Mouse (Mus musculus) intestine, embryonic 16.5 days (tissue): ENCODE data around the gene Cyp4f18. TPM values are rescaled to one million over a fixed set of nuclear protein-coding genes. Genes with fewer than 3 reads are reported as not detected.
"Not testable (repeated sequence)": the region's sequence is repeated elsewhere in the genome, so short reads cannot be mapped to it uniquely, and the experiment has no call there.

Experiments
- ATAC-seq: fragments of 200-750 bp; cut with Nextera tagmentation; 2 replicates; pipeline ENCODE4 v1.8.0; 2017; ENCODE audit warnings: moderate TSS enrichment, moderate library complexity
- H3K27ac ChIP-seq: fragments of 300-500 bp; sonication (generic); 2 replicates; pipeline ENCODE4 v1.5.1; 2014; ENCODE audit warnings: mild to moderate bottlenecking, low read length
- H3K27me3 ChIP-seq: fragments of 300-500 bp; sonication (generic); replicated peaks from 2 replicates; pipeline ENCODE4 v1.6.1; 2014; ENCODE audit warnings: low read length, control low read depth, mixed read lengths; ENCODE audit not compliant: control insufficient read depth, insufficient read depth
- H3K36me3 ChIP-seq: fragments of 300-500 bp; sonication (generic); 2 replicates; pipeline ENCODE4 v1.6.1; 2014; ENCODE audit warnings: low read length, control low read depth; ENCODE audit not compliant: control insufficient read depth, insufficient read depth
- H3K4me1 ChIP-seq: fragments of 300-500 bp; sonication (generic); 2 replicates; pipeline ENCODE4 v1.6.1; 2014; ENCODE audit warnings: low read length, control low read depth, mixed read lengths; ENCODE audit not compliant: control insufficient read depth, insufficient read depth
- H3K4me2 ChIP-seq: fragments of 300-500 bp; sonication (generic); 2 replicates; pipeline ENCODE4 v1.6.1; 2014; ENCODE audit warnings: low read depth, low read length, control low read depth
- H3K4me3 ChIP-seq: fragments of 300-500 bp; sonication (generic); 2 replicates; pipeline ENCODE4 v1.5.1; 2014; ENCODE audit warnings: mild to moderate bottlenecking, low read length
- H3K9ac ChIP-seq: fragments of 300-500 bp; sonication (generic); 2 replicates; pipeline ENCODE4 v1.6.1; 2014; ENCODE audit warnings: low read depth, low read length
- H3K9me3 ChIP-seq: fragments of 300-500 bp; sonication (generic); 2 replicates; pipeline ENCODE4 v1.6.1; 2016; ENCODE audit warnings: low read length, control low read depth; ENCODE audit not compliant: control insufficient read depth
- WGBS: fragments of 180-500 bp; shearing (Covaris S2); extraction: QIAGEN DNeasy Blood & Tissue Kit; methylation state at CpG from one replicate; pipeline ENCODE4 v1.1.7; 2014; 5-methylcytosine and 5-hydroxymethylcytosine counted together
- polyA plus RNA-seq: library from polyadenylated mRNA; unstranded; fragments of >200 nt; fragmentation: Nextera tagmentation; extraction: Ambion mirVana; gene quantifications from 2 replicates; pipeline ENCODE4 v1.2.1, GENCODE M21; 2015

The Cyp4f18 gene
- polyA plus RNA-seq, 1 experiment from 2014 or later: 3.8 TPM

DNA sequence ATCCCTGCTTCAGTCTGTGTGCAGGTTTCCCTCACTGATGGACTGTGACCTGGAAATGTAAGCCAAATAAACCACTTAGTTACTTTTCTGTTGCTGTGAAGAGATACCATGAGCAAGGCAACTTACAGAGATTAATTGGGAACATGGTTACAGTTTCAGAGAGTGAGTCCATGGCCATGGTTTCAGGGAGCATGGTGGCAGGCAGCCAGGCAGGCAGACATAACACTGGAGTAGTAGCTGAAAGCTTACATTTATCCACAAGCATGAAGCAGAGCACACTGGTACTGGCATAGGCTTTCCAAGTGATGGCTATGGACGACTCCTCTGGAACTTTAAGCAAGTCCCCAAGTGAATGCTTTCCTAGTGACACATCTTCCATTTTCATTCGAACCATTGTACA, 44.3 kb downstream of the Cyp4f18 start:
- Histone ChIP-seq H3K27me3 (no peaks in the 10 kb centered on the region), H3K4me3 (no peak overlapping the region), H3K9ac (no peak overlapping the region), H3K9me3 (peaks cover 5% of the 10 kb centered on the region), H3K36me3 (peaks cover 26% of the 10 kb centered on the region), H3K27ac (no peak overlapping the region), H3K4me1 (no peaks in the 10 kb centered on the region), H3K4me2 (no peak overlapping the region)
- 95% methylated on average over 2 of the region's 2 CpGs for WGBS
- ATAC-seq: no peak

DNA sequence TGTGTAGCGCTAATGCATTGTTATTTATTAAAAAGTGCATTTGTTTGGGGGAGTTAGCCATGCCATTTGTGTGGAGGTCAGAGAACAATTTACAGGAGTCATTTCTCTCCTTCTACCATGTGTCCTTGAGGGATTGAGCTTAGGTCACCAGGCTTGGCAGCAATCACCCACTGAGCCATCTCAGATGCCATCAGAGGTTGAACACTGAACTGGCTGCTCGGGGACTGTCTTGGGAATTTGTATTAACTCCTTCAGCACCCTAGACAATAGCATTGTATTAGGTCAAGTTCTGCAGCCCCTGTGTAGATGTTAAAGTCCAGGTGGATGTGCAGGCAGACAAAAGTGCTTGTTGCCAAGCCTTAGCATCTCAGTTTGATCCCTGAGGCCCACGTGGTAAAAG, 45.4 kb downstream of the Cyp4f18 start:
- WGBS: 82% methylated on average over 3 of the region's 3 CpGs
- no peaks in the 10 kb centered on the region for H3K4me1 ChIP-seq
- H3K36me3 ChIP-seq: peaks cover 26% of the 10 kb centered on the region
- H3K4me3 ChIP-seq: no peak overlapping the region
- no peak overlapping the region for H3K27ac ChIP-seq
- no peaks in the 10 kb centered on the region for H3K27me3 ChIP-seq
- H3K9me3 ChIP-seq: peaks cover 5% of the 10 kb centered on the region
- no peak for ATAC-seq
- H3K9ac ChIP-seq: no peak overlapping the region
- no peak overlapping the region for H3K4me2 ChIP-seq

- Histone ChIP-seq H3K4me1 (no peaks in the 10 kb centered on the region), H3K4me2 (no peak overlapping the region), H3K9me3 (peaks cover 5% of the 10 kb centered on the region), H3K9ac (no peak overlapping the region), H3K27ac (no peak overlapping the region), H3K36me3 (peaks cover 18% of the 10 kb centered on the region), H3K27me3 (no peaks in the 10 kb centered on the region), H3K4me3 (no peak overlapping the region)
- WGBS: 82% methylated on average over 5 of the region's 5 CpGs
- no peak for ATAC-seq
Observed at GRCm38 (mm10) chr8:71961796-71962195, 47.6 kb downstream of the Cyp4f18 start.

DNA sequence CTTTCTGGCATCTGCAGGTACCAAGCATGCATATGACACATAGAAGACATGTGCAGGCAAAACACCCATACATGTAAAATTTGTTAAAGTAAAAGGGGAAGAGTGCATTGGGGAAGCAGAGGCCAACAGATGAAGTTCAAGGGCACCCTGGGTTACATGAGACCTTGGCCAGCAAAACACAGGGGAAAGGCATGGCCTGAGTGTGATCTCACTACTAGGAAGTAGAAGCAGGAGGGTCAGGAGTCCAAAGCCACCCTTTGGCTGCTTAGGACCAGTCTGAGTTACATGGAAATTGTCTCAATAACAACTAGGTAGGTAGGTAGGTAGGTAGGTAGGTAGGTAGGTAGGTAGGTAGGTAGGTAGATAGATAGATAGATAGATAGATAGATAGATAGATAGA, 48.9 kb downstream of the Cyp4f18 start:
- Histone ChIP-seq H3K4me1 (no peaks in the 10 kb centered on the region), H3K9me3 (peaks cover 5% of the 10 kb centered on the region), H3K4me3 (no peak overlapping the region), H3K9ac (no peak overlapping the region), H3K27ac (no peak overlapping the region), H3K36me3 (0 out of 2 replicates have a peak, but pooled peaks cover 9% of the 10 kb centered on the region), H3K27me3 (no peaks in the 10 kb centered on the region), H3K4me2 (no peak overlapping the region)
- peak; percentile 55; the same call in 1 of the 2 replicates for ATAC-seq

GRCm38 (mm10) chr8:71954666-71955065, 54.8 kb downstream of the Cyp4f18 start:
- no peak overlapping the region for H3K9ac ChIP-seq
- no peaks in the 10 kb centered on the region for H3K27me3 ChIP-seq
- no peak overlapping the region for H3K27ac ChIP-seq
- H3K36me3 ChIP-seq: peaks cover 2% of the 10 kb centered on the region; the same call in 1 of the 2 replicates
- peaks cover 6% of the 10 kb centered on the region; the same call in 1 of the 2 replicates for H3K9me3 ChIP-seq
- 95% methylated on average over 9 of the region's 9 CpGs for WGBS
- H3K4me2 ChIP-seq: no peak overlapping the region
- H3K4me3 ChIP-seq: no peak overlapping the region
- no peak for ATAC-seq
- peaks cover 12% of the 10 kb centered on the region; the same call in 1 of the 2 replicates for H3K4me1 ChIP-seq

GRCm38 (mm10) chr8:71952961-71953700, 56.3 kb downstream of the Cyp4f18 start:
- not testable (repeated sequence) for H3K27me3 ChIP-seq, H3K27ac ChIP-seq, H3K9ac ChIP-seq, H3K4me2 ChIP-seq, H3K4me3 ChIP-seq, H3K36me3 ChIP-seq, ATAC-seq, H3K9me3 ChIP-seq
- H3K4me1 ChIP-seq: peaks cover 12% of the 10 kb centered on the region; the same call in 1 of the 2 replicates
- 88% methylated on average over 16 of the region's 16 CpGs for WGBS

- WGBS: 75% methylated on average over 1 of the region's 1 CpGs
- peaks cover 12% of the 10 kb centered on the region; the same call in 1 of the 2 replicates for H3K4me1 ChIP-seq
- no peak overlapping the region; the same call in 1 of the 2 replicates for H3K4me3 ChIP-seq
- H3K9me3 ChIP-seq: peaks cover 6% of the 10 kb centered on the region; the same call in 1 of the 2 replicates
- no peaks in the 10 kb centered on the region for H3K27me3 ChIP-seq
- peak overlapping the region; percentile 90; the same call in 1 of the 2 replicates for H3K9ac ChIP-seq
- peak overlapping the region; percentile 51; the same call in 1 of the 2 replicates for H3K4me2 ChIP-seq
- H3K27ac ChIP-seq: peak overlapping the region; percentile 81; the same call in 1 of the 2 replicates
- peaks cover 2% of the 10 kb centered on the region; the same call in 1 of the 2 replicates for H3K36me3 ChIP-seq
- no peak for ATAC-seq
Observed at GRCm38 (mm10) chr8:71952489-71952888, 56.9 kb downstream of the Cyp4f18 start.

DNA sequence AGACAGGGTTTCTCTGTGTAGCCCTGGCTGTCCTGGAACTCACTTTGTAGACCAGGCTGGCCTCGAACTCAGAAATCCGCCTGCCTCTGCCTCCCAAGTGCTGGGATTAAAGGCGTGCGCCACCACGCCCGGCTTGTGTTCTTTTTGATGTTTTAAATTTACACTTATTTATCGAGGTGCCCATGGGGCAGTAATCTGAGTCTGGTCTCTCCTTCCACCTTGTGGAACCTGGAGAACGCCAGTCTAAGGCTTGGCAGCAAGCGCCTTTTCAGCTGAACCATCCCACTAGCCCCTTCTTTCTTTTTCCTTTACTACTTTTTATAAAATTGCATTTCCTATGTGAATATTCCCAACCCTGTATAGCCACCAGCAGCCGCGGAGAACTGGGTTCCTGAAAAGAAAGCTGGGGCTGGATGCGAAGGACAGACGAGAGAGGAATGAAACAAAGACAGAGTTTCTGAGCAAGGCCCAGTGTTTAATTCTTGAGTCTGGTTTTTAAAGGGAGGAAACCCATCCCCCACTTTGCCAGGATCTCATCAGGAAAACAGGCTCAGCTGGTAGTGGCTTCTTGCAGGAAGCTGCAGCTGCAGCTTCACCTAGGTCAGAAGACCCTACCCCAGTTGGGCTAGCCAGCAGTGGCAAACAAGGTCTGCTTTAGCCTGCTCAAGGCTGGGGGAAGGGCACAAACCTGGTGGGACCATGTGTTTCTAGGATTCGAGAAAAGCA, 57.8 kb downstream of the Cyp4f18 start:
- H3K36me3 ChIP-seq: peaks cover 2% of the 10 kb centered on the region; the same call in 1 of the 2 replicates
- peak overlapping the region; percentile 78 for H3K4me3 ChIP-seq
- peak overlapping the region; percentile 81 for H3K27ac ChIP-seq
- H3K9me3 ChIP-seq: peaks cover 6% of the 10 kb centered on the region; the same call in 1 of the 2 replicates
- H3K27me3 ChIP-seq: no peaks in the 10 kb centered on the region
- H3K9ac ChIP-seq: peak overlapping the region; percentile 90
- H3K4me1 ChIP-seq: peaks cover 12% of the 10 kb centered on the region; the same call in 1 of the 2 replicates
- ATAC-seq: no peak
- 25% methylated on average over 12 of the region's 14 CpGs for WGBS
- peak overlapping the region; percentile 51 for H3K4me2 ChIP-seq

DNA sequence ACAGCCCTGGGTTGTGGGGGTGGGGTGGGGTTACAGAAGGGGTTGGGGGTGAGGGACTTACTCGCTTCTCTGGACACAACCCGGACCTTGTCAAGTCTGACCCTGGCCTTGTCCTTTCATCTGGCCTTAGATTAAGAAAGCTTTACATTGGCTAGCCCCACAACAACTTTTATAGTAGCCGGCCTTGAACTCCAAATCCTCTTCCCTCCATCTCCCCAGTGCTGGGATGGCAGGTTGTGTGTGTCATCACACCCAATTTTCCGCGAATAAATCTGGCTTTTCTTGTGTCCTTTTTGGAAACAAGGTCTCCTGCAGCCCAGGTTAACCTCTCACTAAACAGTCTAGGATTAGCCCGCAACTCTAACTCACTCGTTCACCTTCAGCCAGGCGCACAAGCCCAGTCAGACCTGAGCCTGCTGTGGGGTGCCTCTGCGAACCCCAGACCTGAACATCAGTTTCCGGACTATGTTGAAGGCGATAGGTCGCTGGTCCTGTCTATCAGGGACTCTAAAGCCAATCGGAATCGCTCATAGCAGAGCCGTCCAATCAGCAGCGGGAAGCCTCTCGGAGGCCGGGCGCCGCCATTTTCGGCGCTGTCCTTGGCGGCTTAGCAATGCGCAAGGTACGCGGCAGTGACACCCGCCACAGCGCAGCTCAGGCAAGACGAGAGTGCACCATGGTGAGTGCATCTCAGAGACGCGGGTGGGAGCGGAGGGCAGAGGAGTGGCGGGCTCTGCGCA, 58.8 kb downstream of the Cyp4f18 start, which contains the start of gene Zfp961:
TSS of gene Zfp961 (plus strand) at position 557 of the 740 bp plus-strand sequence.
- Histone ChIP-seq H3K4me1 (peaks cover 12% of the 10 kb centered on the region; the same call in 1 of the 2 replicates), H3K9ac (peak within 1 kb of the TSS; percentile 90), H3K9me3 (peaks cover 6% of the 10 kb centered on the region; the same call in 1 of the 2 replicates), H3K36me3 (peaks cover 2% of the 10 kb centered on the region; the same call in 1 of the 2 replicates), H3K27me3 (no peaks in the 10 kb centered on the region), H3K4me2 (peak within 1 kb of the TSS; percentile 70), H3K4me3 (peak within 1 kb of the TSS; percentile 78), H3K27ac (peak within 1 kb of the TSS; percentile 81)
- ATAC-seq: peak; percentile 100
- 3% methylated on average over 34 of the region's 34 CpGs for WGBS
